Mouse (Mus musculus) large intestine, adult 2 months (tissue): ENCODE data around the gene Rapgef1. TPM values are rescaled to one million over a fixed set of nuclear protein-coding genes. Genes with fewer than 3 reads are reported as not detected.
"Not testable (repeated sequence)": the region's sequence is repeated elsewhere in the genome, so short reads cannot be mapped to it uniquely, and the experiment has no call there.

ENCODE experiments used
- DNase-seq: peaks from one replicate; pipeline ENCODE4 v3.0.0-alpha.2; 2012; ENCODE audit warnings: low read depth, low spot score
- WGBS: fragments of 180-500 bp; shearing (Covaris S2); methylation state at CpG from one replicate; pipeline ENCODE4 v1.1.7; 2018; 5-methylcytosine and 5-hydroxymethylcytosine counted together
- polyA plus RNA-seq: library from polyadenylated mRNA; depleted of rRNA; stranded (reverse); fragments of >200 nt; gene quantifications from 2 replicates; pipeline ENCODE4 v1.2.3, GENCODE M21; 2012; rRNA removed

The Rapgef1 gene
- polyA plus RNA-seq, 1 experiment, result 25.0 TPM

GRCm38 (mm10) chr2:29770162-29770561, 150.6 kb downstream of the Rapgef1 start:
- DNase-seq, result no peak

DNA sequence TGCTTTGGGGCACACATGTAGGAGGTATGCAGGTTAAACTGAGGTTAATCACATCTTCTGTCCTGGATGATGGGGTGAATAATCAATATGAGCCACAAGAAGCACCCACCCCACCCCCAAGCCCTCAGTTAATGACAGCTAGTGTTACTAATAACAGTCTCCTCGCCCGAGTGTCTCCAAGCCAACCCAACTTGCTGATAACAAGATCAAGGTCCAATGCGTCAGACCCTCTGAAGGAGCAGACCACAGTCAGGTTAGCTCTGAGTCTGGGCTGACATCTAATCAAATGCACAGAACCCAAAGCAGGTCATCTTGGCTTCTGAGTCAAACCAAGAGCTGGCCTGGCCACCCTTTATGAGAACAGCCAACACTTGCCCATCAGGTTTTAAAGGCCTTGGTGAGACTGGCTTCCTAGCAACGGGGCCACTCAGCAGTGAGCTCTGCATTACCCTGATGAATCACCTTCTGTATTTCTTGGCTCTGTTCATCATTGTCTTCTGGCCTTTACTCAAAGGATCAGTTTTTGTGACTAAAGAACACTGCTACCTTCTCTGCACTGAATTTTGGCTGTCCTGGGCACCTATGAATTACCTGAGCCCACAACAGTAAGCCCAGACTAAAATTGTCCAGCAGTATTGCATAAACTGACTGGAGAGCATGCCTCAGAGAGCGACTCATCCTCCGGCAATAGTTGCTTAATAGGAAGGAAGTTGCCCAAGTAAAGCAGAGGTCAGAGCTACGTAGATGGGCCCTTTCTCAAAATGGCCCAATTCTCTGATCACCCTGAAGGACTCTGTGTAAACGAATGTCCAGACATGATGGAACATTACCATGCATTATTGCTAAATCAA, 152.3 kb downstream of the Rapgef1 start:
- no peak for DNase-seq
- 37% methylated on average over 8 of the region's 8 CpGs for WGBS

DNA sequence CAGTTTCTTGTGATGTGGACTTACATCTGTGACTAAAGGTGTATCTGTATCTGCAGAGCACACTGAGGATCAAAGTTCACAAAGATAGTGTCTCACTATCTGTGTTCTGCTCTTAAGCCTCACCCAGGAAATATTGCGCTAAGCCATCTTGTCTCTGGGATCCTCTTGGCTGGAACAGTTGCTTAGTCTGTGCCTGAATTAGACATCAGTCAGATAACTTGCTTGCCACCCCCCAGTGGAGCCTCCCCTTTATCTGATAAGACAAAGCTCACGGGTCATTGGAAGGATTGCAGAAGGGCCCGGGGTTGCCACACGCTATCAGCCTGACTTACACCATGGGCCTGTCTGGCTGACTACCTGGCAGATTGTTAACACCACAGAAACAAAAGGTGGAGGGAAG, 153.8 kb downstream of the Rapgef1 start:
- DNase-seq, result no peak
- 66% methylated on average over 4 of the region's 4 CpGs for WGBS

- 91% methylated on average over 2 of the region's 2 CpGs for WGBS
- not testable (repeated sequence) for DNase-seq
Measured at GRCm38 (mm10) chr2:29781256-29781655, 161.7 kb downstream of the Rapgef1 start.

DNA sequence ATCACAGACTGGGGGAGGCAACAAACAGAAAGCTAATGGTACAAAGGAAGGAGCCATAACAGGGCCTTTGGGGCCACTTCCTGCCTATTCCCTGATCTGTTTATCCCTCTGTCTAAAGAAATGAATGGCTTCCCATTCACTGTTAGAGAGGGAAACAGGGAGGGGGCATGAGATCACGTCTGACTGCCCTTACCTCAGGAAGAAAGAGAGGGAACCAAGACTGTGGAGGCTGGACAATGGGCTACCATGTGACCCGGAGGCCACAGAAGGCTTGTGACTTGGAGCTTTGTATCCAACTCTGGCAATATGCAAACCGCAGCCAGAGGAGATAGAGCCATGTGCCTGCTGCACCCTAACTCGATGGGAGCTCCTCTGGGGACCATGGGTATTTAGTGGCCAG, 164.8 kb downstream of the Rapgef1 start:
- 75% methylated on average over 4 of the region's 4 CpGs for WGBS
- DNase-seq, result no peak

GRCm38 (mm10) chr2:29787104-29787917, 167.8 kb downstream of the Rapgef1 start, which contains the start of gene Coq4:
Gene Coq4 (plus strand): TSS chr2:29787493.
- WGBS, result 3% methylated on average over 31 of the region's 31 CpGs
- DNase-seq, result peak; percentile 92

- no peak for DNase-seq
- under 1% methylated on average over 45 of the region's 45 CpGs for WGBS
Measured at GRCm38 (mm10) chr2:29787937-29788681, 168.6 kb downstream of the Rapgef1 start, which contains the start of gene Trub2. Gene Trub2 (minus strand): TSS chr2:29788502.

Other genes with a start within 250 kb of the Rapgef1 start
- 0.16 and 0.17 TPM in 2 replicates for gene Gm13420, start 132.0 kb downstream of the Rapgef1 start, polyA plus RNA-seq
- not detected in 2 replicates for gene Gm13547, start 139.6 kb downstream of the Rapgef1 start, polyA plus RNA-seq
- 45.6 and 61.9 TPM in 2 replicates for gene Coq4, start 167.8 kb downstream of the Rapgef1 start, polyA plus RNA-seq
- gene Trub2, start 168.8 kb downstream of the Rapgef1 start, polyA plus RNA-seq, result 30.7 and 39.8 TPM in 2 replicates
- gene Slc27a4, start 182.9 kb downstream of the Rapgef1 start, polyA plus RNA-seq, result 258 and 558 TPM in 2 replicates
- gene Urm1, start 200.4 kb downstream of the Rapgef1 start, polyA plus RNA-seq, result 45.5 and 46.8 TPM in 2 replicates
- gene Cercam, start 249.4 kb downstream of the Rapgef1 start, polyA plus RNA-seq, result 6.3 and 6.8 TPM in 2 replicates